Mouse (Mus musculus) retina, postnatal 7 days (tissue): ENCODE results near the gene B3gnt3.
A peak's percentile ranks its signal among the peaks of the same experiment; 100 is the strongest.
"Not testable (repeated sequence)": the region's sequence is repeated elsewhere in the genome, so short reads cannot be mapped to it uniquely, and the experiment has no call there.

ENCODE experiments used
- DNase-seq: peaks from one replicate; pipeline ENCODE4 v3.0.0-alpha.2; 2012; ENCODE audit warnings: low read depth, low spot score

B3gnt3 gene

GRCm38 (mm10) chr8:71701414-71702086 lies at the start of gene B3gnt3:
Gene B3gnt3, minus strand, starts transcription at chr8:71701789.
- no peak for DNase-seq

GRCm38 (mm10) chr8:71749321-71750075 lies 47.9 kb upstream of the B3gnt3 start:
- not testable (repeated sequence) for DNase-seq

GRCm38 (mm10) chr8:71747082-71747481 lies 45.5 kb upstream of the B3gnt3 start:
- not testable (repeated sequence) for DNase-seq

- no peak for DNase-seq
Observed at GRCm38 (mm10) chr8:71745322-71745721, 43.7 kb upstream of the B3gnt3 start.

- no peak for DNase-seq
Observed at GRCm38 (mm10) chr8:71742783-71743182, 41.2 kb upstream of the B3gnt3 start.

GRCm38 (mm10) chr8:71741687-71742114 lies 40.1 kb upstream of the B3gnt3 start:
- no peak for DNase-seq

- DNase-seq: no peak
Observed at GRCm38 (mm10) chr8:71741226-71741625, 39.6 kb upstream of the B3gnt3 start.

GRCm38 (mm10) chr8:71738316-71738715 lies 36.7 kb upstream of the B3gnt3 start:
- DNase-seq: not testable (repeated sequence)

GRCm38 (mm10) chr8:71731652-71732230 lies 30.2 kb upstream of the B3gnt3 start:
- DNase-seq: no peak

GRCm38 (mm10) chr8:71728826-71729620 lies 27.4 kb upstream of the B3gnt3 start:
- no peak for DNase-seq

- DNase-seq: peak; percentile 24
Observed at GRCm38 (mm10) chr8:71728240-71728785, 26.7 kb upstream of the B3gnt3 start.

GRCm38 (mm10) chr8:71725122-71725924 lies 23.7 kb upstream of the B3gnt3 start, which contains the start of gene Fcho1:
Gene Fcho1, minus strand, starts transcription at chr8:71725716.
- peak; percentile 82 for DNase-seq

GRCm38 (mm10) chr8:71724389-71724788 lies 22.8 kb upstream of the B3gnt3 start:
- no peak for DNase-seq

GRCm38 (mm10) chr8:71723047-71723551 lies 21.5 kb upstream of the B3gnt3 start:
- DNase-seq: no peak

- peak; percentile 51 for DNase-seq
Observed at GRCm38 (mm10) chr8:71719928-71720457, 18.4 kb upstream of the B3gnt3 start.

- peak; percentile 23 for DNase-seq
Observed at GRCm38 (mm10) chr8:71719218-71719617, 17.6 kb upstream of the B3gnt3 start.

GRCm38 (mm10) chr8:71718252-71718651 lies 16.7 kb upstream of the B3gnt3 start:
- DNase-seq: no peak

GRCm38 (mm10) chr8:71717096-71717495 lies 15.5 kb upstream of the B3gnt3 start:
- DNase-seq: no peak

GRCm38 (mm10) chr8:71716561-71717053 lies 15.0 kb upstream of the B3gnt3 start:
- DNase-seq: no peak

GRCm38 (mm10) chr8:71715531-71715930 lies 13.9 kb upstream of the B3gnt3 start:
- no peak for DNase-seq
